Mouse (Mus musculus) small intestine, adult 2 months (tissue): ENCODE data around the gene Fryl.

Experiments
- CTCF ChIP-seq: fragments of 200-500 bp; IDR thresholded peaks from 2 replicates; pipeline ENCODE4 v1.5.1; 2012; ENCODE audit warnings: low read depth, mild to moderate bottlenecking, control low read depth, inconsistent platforms, low read length, moderate library complexity, mixed read lengths; ENCODE audit not compliant: insufficient replicate concordance, insufficient read length; ENCODE audit errors: extremely low read depth
- POLR2A ChIP-seq: fragments of 200-500 bp; IDR thresholded peaks from 2 replicates; pipeline ENCODE4 v1.6.1; 2012; ENCODE audit warnings: low read depth, mild to moderate bottlenecking, control low read depth, inconsistent platforms, low read length, moderate library complexity

DNA sequence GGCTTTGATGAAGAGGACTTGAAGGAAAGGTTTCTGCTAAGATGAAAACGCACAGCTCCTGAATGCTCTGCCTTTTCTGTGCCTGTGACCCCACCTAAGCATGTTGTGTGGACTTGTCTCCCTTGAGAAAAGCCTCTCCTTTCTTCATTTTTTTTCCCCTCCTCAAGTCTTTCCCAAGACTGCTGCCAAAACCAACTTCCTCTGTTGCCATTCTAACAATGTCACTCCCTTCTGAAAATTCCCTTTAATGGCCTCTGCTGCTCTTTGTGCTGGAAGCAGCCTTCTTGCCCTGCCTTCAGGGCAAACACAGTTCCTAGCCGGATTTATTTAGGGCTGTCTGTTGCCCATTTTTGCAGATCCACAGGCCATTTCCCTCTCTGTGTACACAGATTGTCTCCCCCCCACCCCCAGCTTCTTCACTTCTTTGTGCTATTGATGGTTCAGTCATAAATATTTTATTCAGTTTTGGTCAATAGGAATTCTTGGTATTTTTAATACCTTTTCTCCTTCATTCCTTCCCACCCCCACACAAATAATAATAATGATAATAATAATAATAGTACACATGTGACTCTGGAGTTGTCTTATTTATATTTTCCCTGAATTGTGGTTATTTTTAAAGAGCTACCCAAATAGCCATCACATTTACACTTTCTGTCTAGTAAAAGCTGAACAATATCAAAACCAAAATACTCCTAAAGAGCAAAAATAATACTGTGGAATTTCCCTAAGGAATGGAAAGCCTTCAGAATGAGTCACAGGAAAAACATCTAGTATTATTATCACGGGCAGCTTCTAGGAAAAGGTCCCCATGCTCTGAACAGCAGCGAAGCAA lies 23.5 kb upstream of the Fryl start:
- TF ChIP-seq CTCF (no peak), POLR2A (no peak)
